Mouse (Mus musculus) telencephalon, adult 2 months (tissue): ENCODE data around the gene Pnma1.
A peak's percentile ranks its signal among the peaks of the same experiment; 100 is the strongest.

Source experiments
- DNase-seq: peaks from one replicate; pipeline ENCODE4 v3.0.0-alpha.2; 2011; ENCODE audit warnings: low read depth, low spot score

Pnma1 gene

DNA sequence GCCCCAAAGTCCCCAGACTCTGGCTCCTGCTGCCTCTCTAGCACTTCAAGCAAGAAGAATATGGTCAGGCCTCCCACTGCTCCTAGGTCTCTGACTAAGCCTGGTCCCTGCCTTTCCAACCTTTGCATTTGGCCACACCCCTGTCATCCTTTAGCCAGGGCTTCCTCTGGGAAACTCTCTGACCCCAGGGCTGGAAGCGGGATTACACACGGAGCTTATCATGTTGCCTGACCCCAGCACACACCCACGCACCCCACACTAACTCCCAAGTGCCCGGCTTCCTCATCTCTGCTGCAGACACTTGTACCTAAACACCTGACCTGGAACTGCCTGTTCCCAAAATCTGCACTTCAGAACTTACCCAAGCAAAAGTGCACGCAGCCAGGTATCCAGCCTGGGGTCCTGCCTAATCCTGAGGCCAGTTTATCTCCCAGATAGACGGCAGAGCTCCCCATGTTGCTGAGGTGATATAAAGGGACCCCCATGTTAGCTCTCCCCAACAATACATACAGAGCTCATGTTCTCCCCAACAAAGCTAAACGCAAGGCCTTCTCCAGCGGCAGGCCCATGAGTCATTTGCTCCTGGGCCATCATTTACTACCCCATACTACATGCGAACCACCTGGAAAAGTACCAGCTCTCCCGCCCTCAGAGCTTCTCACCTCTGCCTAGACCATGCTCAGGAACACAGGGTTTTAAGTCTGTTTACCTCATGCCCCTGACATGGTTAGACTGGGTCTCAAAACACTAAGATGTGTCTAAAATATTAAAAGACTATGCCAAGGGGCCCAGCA lies 30.6 kb upstream of the Pnma1 start:
- no peak for DNase-seq

DNA sequence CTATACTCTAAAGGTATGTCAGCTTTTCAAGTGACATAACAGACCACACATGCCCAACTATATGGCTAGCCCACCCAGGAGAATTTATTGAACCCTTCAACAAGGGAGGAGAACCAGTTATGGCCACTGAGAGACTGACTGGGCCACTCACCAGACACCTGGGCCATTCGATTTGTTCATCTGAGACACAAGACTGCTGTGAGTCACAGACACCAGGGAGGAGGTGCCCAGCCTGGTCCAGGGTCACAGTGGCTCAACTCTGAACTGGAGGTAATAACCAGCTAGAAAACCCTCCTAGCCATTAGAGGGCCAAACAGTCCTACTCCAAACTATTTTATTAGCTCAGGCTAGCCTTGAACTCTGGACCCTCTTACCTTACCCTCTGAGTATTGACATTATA lies 29.8 kb upstream of the Pnma1 start:
- no peak for DNase-seq

DNA sequence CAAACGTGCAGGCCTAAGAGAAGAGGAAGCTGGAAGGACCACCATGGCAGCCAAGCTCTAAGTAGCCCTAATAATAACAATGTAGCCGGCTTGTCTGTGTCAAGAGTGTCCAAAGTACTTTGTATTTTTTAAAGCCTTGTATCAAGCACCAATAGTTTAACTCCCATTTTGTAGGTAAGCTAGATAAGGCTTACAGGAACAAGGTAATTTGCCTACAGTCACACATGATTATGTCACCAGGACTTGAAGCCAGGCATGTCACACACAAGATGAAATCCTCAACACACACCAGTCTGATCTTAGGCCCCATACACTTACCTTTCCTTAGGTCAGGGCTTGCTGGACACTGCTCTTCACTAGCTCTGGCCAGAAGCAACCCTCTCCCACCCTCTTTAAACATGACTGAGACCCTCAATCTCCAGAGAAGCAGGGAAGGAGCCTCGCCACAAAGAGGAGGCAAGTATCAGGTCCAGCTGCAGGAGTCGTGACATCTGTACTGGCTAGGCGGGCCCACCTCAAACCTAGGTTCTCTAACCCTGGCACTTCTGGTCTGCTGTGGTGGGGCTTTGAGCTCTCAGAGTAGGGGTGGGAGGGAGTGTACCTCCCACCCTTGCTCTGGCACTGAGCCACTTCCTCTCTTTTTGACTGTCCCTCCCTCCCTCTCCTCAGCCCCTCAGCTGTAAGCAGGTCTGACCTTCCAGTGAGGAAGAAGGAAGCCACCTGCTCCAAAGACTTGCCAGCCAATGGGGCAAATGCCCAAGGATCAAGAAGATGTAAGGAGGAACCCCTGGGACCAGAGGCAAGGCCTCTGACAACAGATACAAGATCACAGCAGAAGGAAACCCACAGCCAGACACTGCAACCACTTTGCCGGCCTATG lies 28.8 kb upstream of the Pnma1 start:
- DNase-seq, result no peak

DNA sequence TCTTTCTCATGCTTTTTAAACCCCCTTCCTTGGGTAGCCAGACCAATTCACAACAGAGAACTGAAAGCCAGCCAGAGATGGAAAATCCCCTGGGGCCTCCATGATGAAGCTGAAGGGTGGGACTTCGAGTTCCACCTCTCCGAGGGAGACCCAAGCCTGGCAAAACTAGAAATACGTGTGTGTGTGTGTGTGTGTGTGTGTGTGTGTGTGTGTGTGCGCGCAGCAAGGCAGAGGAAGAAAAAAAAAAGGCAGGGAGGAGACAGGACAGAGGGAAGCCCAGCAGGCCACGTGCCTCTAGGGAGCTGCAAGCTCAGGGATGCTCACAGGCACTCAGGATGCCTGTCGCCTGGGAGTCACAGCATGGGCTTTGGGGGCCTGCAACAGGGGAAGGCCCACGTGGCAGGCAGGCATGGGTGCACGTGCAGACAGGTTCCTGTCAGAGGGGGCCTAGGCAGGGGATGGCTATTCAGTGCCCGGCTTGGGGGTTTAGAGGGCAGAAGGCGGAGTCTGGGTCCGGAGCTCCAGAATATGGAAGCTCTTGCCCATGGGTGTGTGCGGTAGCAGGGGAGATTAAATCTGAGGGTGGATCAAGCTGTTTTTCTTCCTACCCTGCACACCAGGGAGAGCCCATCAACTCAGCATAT lies 28.0 kb upstream of the Pnma1 start:
- DNase-seq, result no peak

DNA sequence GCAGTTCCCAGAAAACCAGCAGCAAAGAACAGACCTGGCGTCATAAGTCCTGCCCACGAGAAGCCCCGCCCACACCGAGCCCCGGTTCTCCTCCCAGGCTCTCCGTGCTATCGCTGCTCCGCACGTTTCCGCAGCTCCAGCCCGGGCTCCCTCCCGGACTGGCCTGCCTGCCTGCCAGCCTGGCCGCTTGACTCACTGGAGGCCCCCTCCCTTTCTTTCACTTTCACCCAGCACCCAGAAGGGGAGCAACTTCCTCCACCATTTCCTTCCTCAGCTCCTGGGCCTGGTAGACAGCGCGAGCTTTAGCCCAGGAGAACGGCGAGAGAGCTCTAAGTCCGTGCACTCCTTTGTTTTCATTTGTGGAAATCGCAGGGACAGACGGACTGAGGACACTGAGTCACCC lies 27.4 kb upstream of the Pnma1 start:
- peak; percentile 76 for DNase-seq

DNA sequence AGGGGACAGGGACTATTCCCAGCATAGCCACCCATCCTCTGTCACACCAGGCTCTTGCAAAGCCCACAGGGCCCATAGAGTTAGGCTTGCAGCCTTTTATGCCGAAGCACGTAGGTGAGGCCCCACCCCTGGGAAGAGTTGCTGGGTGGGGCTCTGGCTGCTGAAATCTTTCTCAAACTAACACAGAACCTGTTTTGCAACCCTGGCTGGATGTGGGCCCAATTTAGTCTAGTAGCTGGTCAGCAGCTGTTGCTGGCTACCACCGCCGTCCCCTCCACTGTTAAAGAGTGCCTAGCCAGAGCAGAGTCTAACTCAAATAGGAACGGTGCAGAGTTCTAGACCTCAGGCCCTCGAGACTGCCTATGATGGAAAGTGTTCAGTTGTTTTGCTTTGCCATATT lies 26.6 kb upstream of the Pnma1 start:
- DNase-seq, result no peak

DNA sequence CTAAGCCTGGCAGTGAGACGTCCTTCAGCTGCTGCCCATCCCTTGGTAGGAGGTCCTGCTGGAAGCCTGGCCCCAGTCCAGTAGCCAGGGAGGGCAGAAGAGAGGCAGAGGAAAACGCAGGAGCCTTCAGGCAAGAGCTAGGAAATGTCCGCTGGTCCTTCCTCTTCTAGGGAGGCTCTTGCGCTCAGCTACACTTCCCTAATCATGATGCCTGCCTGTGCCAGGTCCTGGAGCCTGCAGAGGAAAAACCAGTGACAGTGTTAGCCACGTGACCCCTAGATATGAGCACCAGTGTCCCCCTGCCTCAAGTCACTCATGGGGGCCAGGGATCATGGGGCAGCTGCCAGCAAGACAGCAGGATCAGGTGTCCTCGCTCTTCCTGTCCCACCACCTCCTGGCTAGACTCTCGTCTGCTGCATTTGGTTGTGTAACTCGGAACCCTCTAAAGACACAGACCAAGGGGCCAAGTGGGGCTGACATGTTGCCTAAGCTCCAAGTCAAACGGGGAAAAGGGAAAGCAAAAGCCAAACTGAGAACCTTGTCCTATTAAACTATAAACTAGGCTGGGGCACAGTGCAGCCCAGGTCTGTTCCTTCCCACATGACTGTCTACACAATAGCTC lies 26.0 kb upstream of the Pnma1 start:
- no peak for DNase-seq

DNA sequence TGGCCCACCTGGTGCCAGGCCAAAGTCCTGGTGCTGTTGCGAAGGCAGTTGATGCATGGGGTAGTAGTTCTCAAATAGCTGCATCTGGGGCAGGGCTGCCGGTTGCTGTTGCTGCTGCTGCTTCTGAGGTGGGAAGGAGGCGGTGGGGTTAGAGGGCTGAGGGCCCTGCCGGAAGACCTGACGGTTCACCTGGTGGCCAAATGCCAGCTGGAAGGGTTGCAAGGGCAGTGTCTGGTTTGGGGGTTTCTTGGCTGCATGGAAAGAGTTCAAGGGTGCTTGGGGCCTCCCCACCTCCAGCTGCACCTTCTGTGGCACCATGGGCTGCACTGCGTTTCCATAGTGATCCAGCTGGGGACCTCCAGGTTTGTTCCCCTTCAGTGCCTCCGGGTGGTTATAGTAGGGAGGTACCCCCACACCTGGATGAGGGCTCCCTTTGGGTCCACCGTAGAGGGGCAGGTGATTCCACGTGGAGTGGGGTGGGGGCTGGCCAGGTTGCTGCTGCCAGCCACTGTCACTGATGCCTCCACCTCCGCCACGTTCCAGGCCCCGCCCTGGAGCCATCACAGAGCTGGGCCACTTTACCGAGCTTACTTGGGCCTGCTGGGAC lies 25.1 kb upstream of the Pnma1 start:
- no peak for DNase-seq

DNA sequence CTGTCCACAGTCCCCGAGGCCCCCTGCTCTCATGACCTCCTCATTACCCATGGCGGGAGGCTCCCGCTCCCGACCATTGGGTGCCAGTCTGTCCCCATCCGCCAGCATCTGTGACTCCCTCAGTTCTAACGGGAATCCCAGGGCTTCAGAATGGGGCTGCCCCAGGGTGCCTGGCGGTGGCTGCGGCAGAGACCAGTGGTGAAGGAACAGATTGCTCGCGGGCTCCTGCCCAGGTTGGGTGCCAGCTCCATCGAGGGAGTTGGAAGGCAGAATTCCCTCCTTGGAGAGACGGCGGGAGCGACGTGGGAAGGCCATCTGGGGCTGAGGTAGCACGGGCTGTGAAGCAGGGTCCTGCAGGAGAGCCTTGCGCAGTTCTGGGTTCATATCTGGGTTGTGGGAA lies 24.6 kb upstream of the Pnma1 start:
- DNase-seq, result no peak

DNA sequence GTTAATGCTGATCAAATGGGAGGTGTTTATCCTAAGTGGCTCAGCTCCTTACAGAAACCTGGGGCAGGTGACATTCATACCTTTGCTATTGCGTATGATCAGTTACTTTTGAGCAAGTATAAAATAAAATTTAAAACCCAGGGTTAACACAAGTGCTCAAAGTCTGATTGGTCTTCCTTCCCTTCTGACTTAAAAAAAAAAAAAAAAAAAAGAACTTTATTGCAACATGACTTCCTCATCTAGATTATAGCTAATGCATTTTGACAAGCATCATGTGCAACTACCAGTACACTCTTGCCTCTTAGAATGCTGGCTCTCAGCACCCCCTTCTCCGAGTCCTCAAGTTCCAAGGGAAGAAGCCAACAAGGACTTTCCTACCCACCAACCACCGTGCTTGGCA lies 23.9 kb upstream of the Pnma1 start:
- no peak for DNase-seq

DNA sequence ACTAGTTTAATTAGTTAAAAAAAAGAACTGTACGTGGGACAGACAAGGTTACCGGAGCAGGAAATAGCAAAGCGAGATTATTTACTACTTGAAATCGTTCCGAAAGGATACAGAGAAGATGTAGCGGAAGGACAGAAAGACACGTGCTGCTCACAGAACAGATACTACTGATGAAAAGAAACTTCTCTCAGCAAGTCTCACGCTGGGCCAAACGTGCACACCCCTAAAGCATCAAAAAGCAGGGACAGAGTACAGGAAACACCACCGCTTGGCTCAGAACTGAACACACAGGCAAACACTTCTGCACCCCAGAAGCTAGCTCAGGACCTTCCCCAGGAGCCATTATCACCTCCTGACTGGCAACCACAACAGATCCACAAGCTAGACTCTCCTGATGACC lies 22.3 kb upstream of the Pnma1 start:
- DNase-seq, result no peak

DNA sequence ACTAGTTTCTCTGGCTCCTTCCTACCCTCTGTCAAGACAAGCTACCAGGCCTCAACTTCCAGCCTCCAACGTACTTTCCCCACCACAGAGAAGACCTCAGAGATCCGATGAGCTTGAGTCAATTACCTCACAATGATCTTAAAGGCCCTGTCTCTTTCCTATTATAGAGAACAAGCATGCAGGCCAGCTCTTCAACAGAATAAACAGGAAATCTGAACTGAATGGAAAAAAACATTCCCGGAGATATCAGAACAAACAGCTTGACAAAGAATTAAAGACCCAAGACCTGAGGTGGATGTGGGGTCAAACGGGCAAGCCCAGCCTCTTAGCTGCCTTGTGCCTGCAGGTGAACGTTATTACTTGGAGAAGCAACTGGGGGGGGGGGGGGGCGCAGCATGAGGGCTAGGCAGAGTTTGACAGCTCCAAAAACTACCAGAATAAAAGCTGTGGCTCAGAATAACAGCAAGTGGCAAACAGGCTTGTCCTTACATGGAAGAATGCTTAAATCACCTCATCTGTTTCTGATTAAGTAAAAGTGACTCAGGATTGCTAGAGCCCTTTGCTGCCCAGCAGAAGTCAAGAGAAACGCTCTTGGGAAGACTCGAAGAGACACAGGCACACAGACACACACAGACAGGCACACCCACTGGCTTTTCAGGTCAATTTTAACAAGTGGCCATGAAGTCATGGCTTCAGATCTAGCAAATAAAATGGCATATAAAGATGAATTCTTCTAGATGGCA lies 17.5 kb upstream of the Pnma1 start:
- DNase-seq, result no peak

DNA sequence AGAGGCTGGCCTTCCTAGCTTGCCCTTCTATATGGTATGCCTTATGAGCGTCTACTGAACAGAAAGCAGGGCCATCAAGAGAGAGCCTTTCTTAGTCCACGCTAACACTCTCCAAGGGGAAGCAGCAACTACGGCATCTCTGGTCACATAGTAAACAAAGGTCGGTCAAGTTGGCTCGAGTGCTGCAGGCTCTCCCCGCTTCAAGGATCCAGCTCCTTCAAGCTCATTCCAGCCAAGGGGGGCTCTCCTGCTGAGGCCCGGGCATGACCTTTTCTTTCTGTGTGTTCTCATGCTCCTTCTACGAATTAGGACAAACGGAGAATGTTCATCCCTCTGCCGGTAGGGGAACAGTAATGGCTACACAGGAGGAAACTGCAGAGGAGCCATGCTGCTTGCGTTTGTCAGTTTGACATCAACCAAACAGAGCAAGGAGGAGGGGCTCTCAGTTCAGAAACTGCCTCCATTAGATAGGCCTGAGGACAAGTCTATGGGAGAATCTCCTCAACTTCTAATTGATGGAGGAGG lies 15.4 kb upstream of the Pnma1 start:
- no peak for DNase-seq

DNA sequence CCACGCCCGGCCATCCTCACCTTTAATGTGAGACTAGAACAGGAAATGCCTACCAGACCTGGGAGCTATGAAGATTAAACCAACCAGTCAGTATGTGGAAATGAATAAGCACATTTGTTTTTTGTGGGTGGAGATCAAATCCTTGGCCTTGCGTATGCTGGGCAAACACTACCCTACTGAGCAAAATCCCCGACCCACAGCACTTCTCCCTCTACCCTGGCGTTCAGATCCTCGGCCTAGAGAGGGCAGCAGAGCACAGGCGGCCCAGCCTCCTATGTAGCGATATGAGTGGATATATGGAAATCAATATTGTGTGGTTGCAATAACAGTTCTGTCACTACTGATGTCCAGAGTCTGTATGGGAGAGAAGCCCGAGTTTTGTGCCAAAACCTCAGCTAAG lies 14.8 kb upstream of the Pnma1 start:
- DNase-seq, result no peak

DNA sequence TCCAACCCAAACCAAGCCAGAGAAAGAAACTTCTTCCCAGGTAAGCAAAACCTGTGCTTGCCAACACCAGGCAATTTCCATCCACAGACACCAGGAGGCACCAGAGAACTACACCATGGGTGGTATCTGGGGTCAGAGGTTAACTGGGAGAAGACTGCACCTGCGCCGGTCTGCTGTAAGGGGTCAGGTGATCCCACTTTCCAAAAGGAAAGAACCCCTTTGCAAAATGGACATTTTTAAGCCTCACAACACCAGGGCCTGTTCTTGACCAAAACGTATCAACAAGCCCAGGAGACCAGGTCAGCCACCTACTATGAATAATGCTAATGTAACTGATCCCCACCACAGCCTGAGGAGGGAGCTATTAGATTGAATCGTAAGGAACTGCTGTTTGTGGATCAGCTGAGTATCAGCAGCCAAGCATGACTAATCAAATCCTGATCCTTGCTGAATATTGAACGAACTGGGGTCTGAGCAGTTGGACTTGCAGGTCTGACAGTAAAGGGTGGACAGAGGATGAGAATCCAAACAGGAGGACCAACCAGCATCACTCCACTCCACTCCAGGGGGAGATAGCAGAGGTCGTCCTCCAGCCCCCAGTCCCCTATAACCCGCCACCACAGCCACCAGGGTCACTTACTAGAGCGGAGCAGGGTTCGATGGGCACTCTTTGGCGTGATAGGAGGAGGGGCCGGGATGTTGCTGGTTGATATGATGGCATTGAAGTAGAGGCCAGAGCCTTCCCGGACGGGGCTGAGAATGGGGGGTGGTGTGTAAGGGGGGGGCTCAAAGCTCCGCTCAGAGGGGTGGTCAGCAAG lies 13.5 kb upstream of the Pnma1 start:
- no peak for DNase-seq

DNA sequence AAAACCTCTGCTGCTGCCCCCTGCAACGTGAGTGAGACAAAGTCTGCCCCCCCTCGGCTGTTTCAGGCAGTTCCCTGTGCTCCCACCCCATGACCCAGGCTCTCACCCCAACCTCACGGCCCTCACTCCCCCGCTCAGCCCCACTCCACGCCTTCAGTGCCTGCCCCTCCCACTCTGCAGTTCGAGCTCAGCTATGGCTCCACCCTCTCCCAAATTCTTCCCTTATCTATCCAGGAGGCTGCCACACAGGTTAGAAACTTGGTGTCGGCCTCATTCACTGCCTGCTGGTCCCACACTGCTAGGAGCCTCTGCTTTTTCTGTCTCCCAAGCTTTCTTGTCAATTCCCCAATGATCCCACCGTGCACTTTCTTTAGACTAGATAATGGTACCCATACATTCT lies 12.8 kb upstream of the Pnma1 start:
- no peak for DNase-seq

DNA sequence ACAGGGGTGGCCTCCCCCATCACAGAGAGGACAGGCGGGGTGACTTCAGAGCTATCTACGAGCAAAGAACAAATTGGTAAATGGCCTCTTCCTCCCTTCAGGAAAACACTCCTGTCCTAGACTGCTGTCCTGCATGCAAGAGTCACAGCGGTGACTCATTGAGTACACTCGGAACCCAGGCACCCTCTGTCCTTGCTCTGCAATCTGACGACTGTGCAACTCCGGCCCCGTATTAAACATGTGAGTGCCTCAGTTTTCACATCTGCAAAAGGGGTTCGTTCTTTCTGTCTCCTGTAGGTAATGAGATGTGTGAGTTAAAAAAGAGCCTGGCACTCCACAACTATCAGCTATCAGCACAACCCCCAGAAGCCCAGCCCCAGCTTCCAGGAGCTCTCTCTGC lies 12.2 kb upstream of the Pnma1 start:
- DNase-seq, result no peak

DNA sequence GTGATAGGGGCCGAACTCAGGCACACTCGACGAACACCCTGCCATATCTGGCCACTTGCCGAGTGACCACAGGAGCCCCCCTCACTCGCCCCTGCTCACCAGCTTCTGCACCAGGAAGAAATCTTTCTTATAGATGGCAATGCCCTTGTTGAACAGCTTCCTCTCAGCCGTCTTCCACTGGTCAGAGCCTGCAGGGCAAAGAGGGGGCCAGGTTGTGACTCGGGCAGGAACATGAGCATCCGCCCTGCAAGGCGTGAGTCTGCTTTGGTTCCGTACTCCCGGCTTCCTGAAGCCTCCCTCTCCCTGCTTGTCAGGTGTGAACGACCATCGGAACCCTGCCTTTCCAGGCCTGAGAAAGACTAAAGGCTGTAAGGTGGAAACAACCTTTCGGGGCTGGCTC lies 9.9 kb upstream of the Pnma1 start:
- DNase-seq, result no peak

DNA sequence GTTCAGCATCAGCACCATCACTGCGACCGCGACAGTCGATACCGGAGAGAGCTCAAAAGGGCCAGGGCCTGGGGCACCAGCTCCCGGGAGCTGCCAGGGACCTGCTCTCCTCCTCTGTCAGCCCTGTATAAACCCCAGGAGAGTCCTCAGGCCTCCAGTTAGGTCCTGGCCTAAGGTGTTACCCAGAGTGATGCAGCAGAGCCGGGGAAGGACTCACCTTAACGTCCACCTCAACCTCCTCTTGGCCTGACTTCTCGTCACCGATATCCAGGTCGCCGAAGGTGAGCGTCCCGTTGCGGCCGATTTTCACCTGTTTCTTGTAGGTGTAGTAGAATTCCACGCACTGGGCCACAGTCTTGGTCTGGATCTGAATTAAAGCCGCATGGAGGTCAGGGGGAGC lies 7.9 kb upstream of the Pnma1 start:
- no peak for DNase-seq

DNA sequence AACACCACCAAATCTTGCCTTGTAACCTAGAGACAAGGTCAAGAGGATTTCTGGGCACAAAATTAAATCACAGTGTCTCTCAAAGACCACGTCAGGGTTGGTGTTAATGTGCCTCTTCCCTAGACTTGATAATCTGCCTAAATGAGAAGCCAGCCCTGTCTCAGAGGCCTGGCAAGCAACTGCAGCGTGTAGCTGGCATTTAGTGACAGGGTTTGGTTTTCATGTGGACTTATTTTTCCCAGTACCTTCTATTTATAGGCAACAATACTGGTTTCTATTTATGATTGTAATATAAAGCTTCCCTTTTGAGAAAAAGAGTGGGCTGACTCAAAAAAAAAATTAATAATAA lies 7.2 kb upstream of the Pnma1 start:
- no peak for DNase-seq
